Mouse (Mus musculus) liver, embryonic 14.5 days (tissue): ENCODE results near the gene Sgcd.

Source experiments
- CTCF ChIP-seq: IDR thresholded peaks from 2 replicates; pipeline ENCODE4 v1.5.1; 2016; ENCODE audit warnings: antibody characterized with exemption, low read depth, control low read depth
- EP300 ChIP-seq: IDR thresholded peaks from 2 replicates; pipeline ENCODE4 v1.6.1; 2016; ENCODE audit warnings: antibody characterized with exemption, low read depth

- TF ChIP-seq CTCF (no peak), EP300 (no peak)
Measured at GRCm38 (mm10) chr11:47883545-47883944, 105.2 kb downstream of the Sgcd start.
